Mouse (Mus musculus): ENCODE results near the gene Gatad2a.

The Gatad2a gene

GRCm38 (mm10) chr8:69937466-69937865 is 58.7 kb downstream of the Gatad2a start:
- no peak for DNase-seq (ENCODE audit: low spot score in 2 of 2)

GRCm38 (mm10) chr8:69936050-69936794 is 60.0 kb downstream of the Gatad2a start:
- DNase-seq (ENCODE audit: low spot score in 2 of 2) = no peak

- DNase-seq (ENCODE audit: low spot score in 2 of 2) = no peak
These were observed 60.8 kb downstream of the Gatad2a start for GRCm38 (mm10) chr8:69935431-69935830.

GRCm38 (mm10) chr8:69934582-69934981 is 61.6 kb downstream of the Gatad2a start:
- DNase-seq (ENCODE audit: low spot score in 2 of 2) = no peak

- no peak for DNase-seq (ENCODE audit: low spot score in 2 of 2)
These were observed 62.4 kb downstream of the Gatad2a start for GRCm38 (mm10) chr8:69933811-69934210.

- no peak for DNase-seq (ENCODE audit: low spot score in 2 of 2)
These were observed 69.3 kb downstream of the Gatad2a start for GRCm38 (mm10) chr8:69926901-69927300.

GRCm38 (mm10) chr8:69923986-69924385 is 72.2 kb downstream of the Gatad2a start:
- DNase-seq (ENCODE audit: low spot score in 2 of 2) = no peak

GRCm38 (mm10) chr8:69921141-69921540 is 75.0 kb downstream of the Gatad2a start:
- DNase-seq (ENCODE audit: low spot score in 2 of 2) = no peak

- DNase-seq (ENCODE audit: low spot score in 2 of 2) = peak in 1 of 2 experiments; percentile 38
These were observed 76.1 kb downstream of the Gatad2a start for GRCm38 (mm10) chr8:69919876-69920662.

- peak; percentile 49 to 66 for DNase-seq (ENCODE audit: low spot score in 2 of 2)
These were observed 77.2 kb downstream of the Gatad2a start for GRCm38 (mm10) chr8:69919010-69919409.

GRCm38 (mm10) chr8:69918506-69918905 is 77.7 kb downstream of the Gatad2a start:
- no peak for DNase-seq (ENCODE audit: low spot score in 2 of 2)

- DNase-seq (ENCODE audit: low spot score in 2 of 2) = no peak
These were observed 80.4 kb downstream of the Gatad2a start for GRCm38 (mm10) chr8:69915748-69916147.

- DNase-seq (ENCODE audit: low spot score in 2 of 2) = no peak
These were observed 81.7 kb downstream of the Gatad2a start for GRCm38 (mm10) chr8:69914526-69914925.

- DNase-seq (ENCODE audit: low spot score in 2 of 2) = no peak
These were observed 83.6 kb downstream of the Gatad2a start for GRCm38 (mm10) chr8:69912478-69913074.

GRCm38 (mm10) chr8:69911917-69912316 is 84.3 kb downstream of the Gatad2a start:
- DNase-seq (ENCODE audit: low spot score in 2 of 2) = no peak

GRCm38 (mm10) chr8:69907106-69907505 is 89.1 kb downstream of the Gatad2a start:
- no peak for DNase-seq (ENCODE audit: low spot score in 2 of 2)

GRCm38 (mm10) chr8:69906260-69906659 is 89.9 kb downstream of the Gatad2a start:
- no peak for DNase-seq (ENCODE audit: low spot score in 2 of 2)

- no peak for DNase-seq (ENCODE audit: low spot score in 2 of 2)
These were observed 92.1 kb downstream of the Gatad2a start for GRCm38 (mm10) chr8:69904096-69904495.

- peak; percentile 96 to 98 for DNase-seq (ENCODE audit: low spot score in 2 of 2)
These were observed 93.1 kb downstream of the Gatad2a start for GRCm38 (mm10) chr8:69903063-69903542.

- no peak for DNase-seq (ENCODE audit: low spot score in 2 of 2)
These were observed 93.8 kb downstream of the Gatad2a start, which contains the start of the genes Tssk6, Ndufa13 and Yjefn3 for GRCm38 (mm10) chr8:69902163-69903062. Tssk6 (plus strand) TSS chr8:69902184. Ndufa13 (minus strand) TSS chr8:69902558. Yjefn3 (minus strand) TSS chr8:69902712.
